Mouse (Mus musculus): ENCODE results near the gene 2510009E07Rik. TPM values are rescaled to one million over a fixed set of nuclear protein-coding genes. Genes with fewer than 3 reads are reported as not detected.
A peak's percentile ranks its signal among the peaks of the same experiment; 100 is the strongest.

The 2510009E07Rik gene
- polyA plus RNA-seq, 1 experiment from 2014 or later = 21.7 TPM

GRCm38 (mm10) chr16:21719770-21720169, 25.3 kb upstream of the 2510009E07Rik start:
- ATAC-seq (ENCODE audit: low read depth) = no peak
- no peak overlapping the region for H3K9ac ChIP-seq (ENCODE audit: low read length)
- no peaks in the 10 kb centered on the region for H3K36me3 ChIP-seq (ENCODE audit: control insufficient read depth, insufficient read depth, low read length)
- H3K9me3 ChIP-seq (ENCODE audit: control insufficient read depth, low read length) = no peaks in the 10 kb centered on the region
- no peaks in the 10 kb centered on the region for H3K27me3 ChIP-seq (ENCODE audit: control insufficient read depth, insufficient read depth, low read depth, low read length)
- no peak overlapping the region for H3K27ac ChIP-seq (ENCODE audit: low read length)
- H3K4me1 ChIP-seq (replicated peaks; ENCODE audit: control insufficient read depth, insufficient read depth, low read length) = no peaks in the 10 kb centered on the region
- no peak overlapping the region for H3K4me2 ChIP-seq (ENCODE audit: low read depth, low read length)
- H3K4me3 ChIP-seq (ENCODE audit: low read length) = no peak overlapping the region
- 64% methylated on average over 7 of the region's 7 CpGs for WGBS

- no peak for ATAC-seq (ENCODE audit: low read depth)
- 72% methylated on average over 10 of the region's 10 CpGs for WGBS
Observed at GRCm38 (mm10) chr16:21714516-21714915, 20.1 kb upstream of the 2510009E07Rik start.

GRCm38 (mm10) chr16:21710321-21710720, 15.9 kb upstream of the 2510009E07Rik start:
- WGBS = 20% methylated on average over 2 of the region's 2 CpGs

More at GRCm38 (mm10) chr16:21714516-21714915, 20.1 kb upstream of the 2510009E07Rik start:
- H3K9me3 ChIP-seq (ENCODE audit: control insufficient read depth, low read length) = no peaks in the 10 kb centered on the region
- H3K27ac ChIP-seq (ENCODE audit: low read length) = no peak overlapping the region
- H3K4me2 ChIP-seq (ENCODE audit: low read depth, low read length) = no peak overlapping the region
- no peaks in the 10 kb centered on the region for H3K27me3 ChIP-seq (ENCODE audit: control insufficient read depth, insufficient read depth, low read depth, low read length)
- no peaks in the 10 kb centered on the region for H3K36me3 ChIP-seq (ENCODE audit: control insufficient read depth, insufficient read depth, low read length)
- no peaks in the 10 kb centered on the region for H3K4me1 ChIP-seq (replicated peaks; ENCODE audit: control insufficient read depth, insufficient read depth, low read length)
- no peak overlapping the region for H3K4me3 ChIP-seq (ENCODE audit: low read length)
- no peak overlapping the region for H3K9ac ChIP-seq (ENCODE audit: low read length)

GRCm38 (mm10) chr16:21704691-21705090, 10.2 kb upstream of the 2510009E07Rik start:
- Histone ChIP-seq H3K9me3 (ENCODE audit: control insufficient read depth, low read length) (no peaks in the 10 kb centered on the region), H3K4me1 (replicated peaks; ENCODE audit: control insufficient read depth, insufficient read depth, low read length) (no peaks in the 10 kb centered on the region), H3K9ac (ENCODE audit: low read length) (no peak overlapping the region), H3K27ac (ENCODE audit: low read length) (no peak overlapping the region), H3K4me3 (ENCODE audit: low read length) (no peak overlapping the region), H3K27me3 (ENCODE audit: control insufficient read depth, insufficient read depth, low read depth, low read length) (no peaks in the 10 kb centered on the region), H3K4me2 (ENCODE audit: low read depth, low read length) (no peak overlapping the region), H3K36me3 (ENCODE audit: control insufficient read depth, insufficient read depth, low read length) (no peaks in the 10 kb centered on the region)
- no peak for ATAC-seq (ENCODE audit: low read depth)
- 42% methylated on average over 5 of the region's 5 CpGs for WGBS

More at GRCm38 (mm10) chr16:21710321-21710720, 15.9 kb upstream of the 2510009E07Rik start:
- no peak overlapping the region for H3K4me3 ChIP-seq (ENCODE audit: low read length)
- no peaks in the 10 kb centered on the region for H3K27me3 ChIP-seq (ENCODE audit: control insufficient read depth, insufficient read depth, low read depth, low read length)
- H3K9ac ChIP-seq (ENCODE audit: low read length) = no peak overlapping the region
- no peak overlapping the region for H3K27ac ChIP-seq (ENCODE audit: low read length)
- H3K9me3 ChIP-seq (ENCODE audit: control insufficient read depth, low read length) = no peaks in the 10 kb centered on the region
- H3K36me3 ChIP-seq (ENCODE audit: control insufficient read depth, insufficient read depth, low read length) = no peaks in the 10 kb centered on the region
- no peak overlapping the region for H3K4me2 ChIP-seq (ENCODE audit: low read depth, low read length)
- no peaks in the 10 kb centered on the region for H3K4me1 ChIP-seq (replicated peaks; ENCODE audit: control insufficient read depth, insufficient read depth, low read length)
- ATAC-seq (ENCODE audit: low read depth) = no peak

GRCm38 (mm10) chr16:21702314-21702690, 7.8 kb upstream of the 2510009E07Rik start:
- no peak overlapping the region for H3K27ac ChIP-seq (ENCODE audit: low read length)
- no peaks in the 10 kb centered on the region for H3K4me1 ChIP-seq (replicated peaks; ENCODE audit: control insufficient read depth, insufficient read depth, low read length)
- no peak overlapping the region for H3K4me3 ChIP-seq (ENCODE audit: low read length)
- no peak overlapping the region for H3K4me2 ChIP-seq (ENCODE audit: low read depth, low read length)
- H3K9me3 ChIP-seq (ENCODE audit: control insufficient read depth, low read length) = no peaks in the 10 kb centered on the region
- WGBS = 26% methylated on average over 3 of the region's 3 CpGs
- H3K36me3 ChIP-seq (ENCODE audit: control insufficient read depth, insufficient read depth, low read length) = no peaks in the 10 kb centered on the region
- ATAC-seq (ENCODE audit: low read depth) = no peak
- H3K9ac ChIP-seq (ENCODE audit: low read length) = no peak overlapping the region
- H3K27me3 ChIP-seq (ENCODE audit: control insufficient read depth, insufficient read depth, low read depth, low read length) = no peaks in the 10 kb centered on the region

- Histone ChIP-seq H3K4me1 (replicated peaks; ENCODE audit: control insufficient read depth, insufficient read depth, low read length) (no peaks in the 10 kb centered on the region), H3K9me3 (ENCODE audit: control insufficient read depth, low read length) (no peaks in the 10 kb centered on the region), H3K4me2 (ENCODE audit: low read depth, low read length) (no peak overlapping the region), H3K36me3 (ENCODE audit: control insufficient read depth, insufficient read depth, low read length) (no peaks in the 10 kb centered on the region), H3K9ac (ENCODE audit: low read length) (no peak overlapping the region), H3K4me3 (ENCODE audit: low read length) (no peak overlapping the region), H3K27me3 (ENCODE audit: control insufficient read depth, insufficient read depth, low read depth, low read length) (no peaks in the 10 kb centered on the region), H3K27ac (ENCODE audit: low read length) (no peak overlapping the region)
- ATAC-seq (ENCODE audit: low read depth) = no peak
- WGBS = 42% methylated on average over 10 of the region's 10 CpGs
Observed at GRCm38 (mm10) chr16:21701611-21702313, 7.3 kb upstream of the 2510009E07Rik start.

GRCm38 (mm10) chr16:21698136-21698535, 3.7 kb upstream of the 2510009E07Rik start:
- Histone ChIP-seq H3K9ac (ENCODE audit: low read length) (no peak overlapping the region), H3K27ac (ENCODE audit: low read length) (no peak overlapping the region), H3K4me2 (ENCODE audit: low read depth, low read length) (no peak overlapping the region), H3K36me3 (ENCODE audit: control insufficient read depth, insufficient read depth, low read length) (no peaks in the 10 kb centered on the region), H3K4me1 (replicated peaks; ENCODE audit: control insufficient read depth, insufficient read depth, low read length) (peaks cover under 1% of the 10 kb centered on the region; the same call in 1 of the 2 replicates), H3K4me3 (ENCODE audit: low read length) (no peak overlapping the region), H3K9me3 (ENCODE audit: control insufficient read depth, low read length) (no peaks in the 10 kb centered on the region), H3K27me3 (ENCODE audit: control insufficient read depth, insufficient read depth, low read depth, low read length) (no peaks in the 10 kb centered on the region; the same call in 1 of the 2 replicates)
- ATAC-seq (ENCODE audit: low read depth) = no peak
- WGBS = 64% methylated on average over 3 of the region's 3 CpGs

GRCm38 (mm10) chr16:21696946-21697345, 2.5 kb upstream of the 2510009E07Rik start:
- H3K4me3 ChIP-seq (ENCODE audit: low read length) = no peak overlapping the region
- H3K4me2 ChIP-seq (ENCODE audit: low read depth, low read length) = no peak overlapping the region
- H3K4me1 ChIP-seq (replicated peaks; ENCODE audit: control insufficient read depth, insufficient read depth, low read length) = peaks cover 12% of the 10 kb centered on the region
- no peak for ATAC-seq (ENCODE audit: low read depth)
- no peaks in the 10 kb centered on the region for H3K36me3 ChIP-seq (ENCODE audit: control insufficient read depth, insufficient read depth, low read length)
- no peaks in the 10 kb centered on the region for H3K9me3 ChIP-seq (ENCODE audit: control insufficient read depth, low read length)
- no peak overlapping the region for H3K27ac ChIP-seq (ENCODE audit: low read length)
- 67% methylated on average over 9 of the region's 9 CpGs for WGBS
- H3K9ac ChIP-seq (ENCODE audit: low read length) = no peak overlapping the region
- H3K27me3 ChIP-seq (ENCODE audit: control insufficient read depth, insufficient read depth, low read depth, low read length) = peaks cover 2% of the 10 kb centered on the region; the same call in 1 of the 2 replicates

GRCm38 (mm10) chr16:21695242-21695578, 745 bp upstream of the 2510009E07Rik start:
- peak; percentile 53 for ATAC-seq (ENCODE audit: low read depth)
- H3K27ac ChIP-seq (ENCODE audit: low read length) = no peak overlapping the region
- H3K9ac ChIP-seq (ENCODE audit: low read length) = peak overlapping the region; percentile 91
- H3K4me1 ChIP-seq (replicated peaks; ENCODE audit: control insufficient read depth, insufficient read depth, low read length) = peaks cover 14% of the 10 kb centered on the region
- H3K9me3 ChIP-seq (ENCODE audit: control insufficient read depth, low read length) = no peaks in the 10 kb centered on the region
- no peaks in the 10 kb centered on the region for H3K36me3 ChIP-seq (ENCODE audit: control insufficient read depth, insufficient read depth, low read length)
- 3% methylated on average over 12 of the region's 12 CpGs for WGBS
- peak overlapping the region; percentile 92 for H3K4me3 ChIP-seq (ENCODE audit: low read length)
- H3K27me3 ChIP-seq (ENCODE audit: control insufficient read depth, insufficient read depth, low read depth, low read length) = peaks cover 2% of the 10 kb centered on the region; the same call in 1 of the 2 replicates
- peak overlapping the region; percentile 98 for H3K4me2 ChIP-seq (ENCODE audit: low read depth, low read length)
